Mouse (Mus musculus): Measurements from ENCODE around the gene Cggbp1.
"Not testable (repeated sequence)": the region's sequence is repeated elsewhere in the genome, so short reads cannot be mapped to it uniquely, and the experiment has no call there.

Cggbp1 gene

GRCm38 (mm10) chr16:64851563-64852362, at the start of gene Cggbp1, which contains the start of gene Zfp654:
Gene Cggbp1 (plus strand): TSS chr16:64851996.
Gene Zfp654 (minus strand): TSS chr16:64851652.
- DNase-seq (ENCODE audit: low spot score in 2 of 2) = peak; percentile 100

- no peak for DNase-seq (ENCODE audit: low spot score in 2 of 2)
These were observed 48.8 kb upstream of the Cggbp1 start for GRCm38 (mm10) chr16:64803041-64803440.

GRCm38 (mm10) chr16:64817094-64817765, 34.6 kb upstream of the Cggbp1 start:
- no peak for DNase-seq (ENCODE audit: low spot score in 2 of 2)

- no peak for DNase-seq (ENCODE audit: low spot score in 2 of 2)
These were observed 27.9 kb upstream of the Cggbp1 start for GRCm38 (mm10) chr16:64823890-64824289.

GRCm38 (mm10) chr16:64824474-64824873, 27.3 kb upstream of the Cggbp1 start:
- no peak for DNase-seq (ENCODE audit: low spot score in 2 of 2)

GRCm38 (mm10) chr16:64830291-64830690, 21.5 kb upstream of the Cggbp1 start:
- DNase-seq (ENCODE audit: low spot score in 2 of 2) = no peak

GRCm38 (mm10) chr16:64835996-64836545, 15.7 kb upstream of the Cggbp1 start:
- no peak for DNase-seq (ENCODE audit: low spot score in 2 of 2)

- DNase-seq (ENCODE audit: low spot score in 2 of 2) = no peak
These were observed 15.1 kb upstream of the Cggbp1 start for GRCm38 (mm10) chr16:64836709-64837108.

GRCm38 (mm10) chr16:64841481-64842373, 10.1 kb upstream of the Cggbp1 start:
- DNase-seq (ENCODE audit: low spot score in 2 of 2) = no peak

- no peak for DNase-seq (ENCODE audit: low spot score in 2 of 2)
These were observed 9.4 kb upstream of the Cggbp1 start for GRCm38 (mm10) chr16:64842374-64842729.

GRCm38 (mm10) chr16:64845947-64846346, 5.8 kb upstream of the Cggbp1 start:
- peak; percentile 17 to 22 for DNase-seq (ENCODE audit: low spot score in 2 of 2)

- peak; percentile 21 to 32 for DNase-seq (ENCODE audit: low spot score in 2 of 2)
These were observed 1.3 kb upstream of the Cggbp1 start for GRCm38 (mm10) chr16:64850287-64851084.

GRCm38 (mm10) chr16:64851085-64851562, 672 bp upstream of the Cggbp1 start:
- DNase-seq (ENCODE audit: low spot score in 2 of 2) = no peak

- DNase-seq (ENCODE audit: low spot score in 2 of 2) = peak; percentile 44 to 47
These were observed 660 bp downstream of the Cggbp1 start for GRCm38 (mm10) chr16:64852441-64852871.

- peak in 1 of 2 experiments; percentile 8 for DNase-seq (ENCODE audit: low spot score in 2 of 2)
These were observed 1.1 kb downstream of the Cggbp1 start for GRCm38 (mm10) chr16:64852891-64853290.

- no peak for DNase-seq (ENCODE audit: low spot score in 2 of 2)
These were observed 5.2 kb downstream of the Cggbp1 start for GRCm38 (mm10) chr16:64856946-64857345.

GRCm38 (mm10) chr16:64865841-64866240, 14.0 kb downstream of the Cggbp1 start:
- not testable (repeated sequence) for DNase-seq (ENCODE audit: low spot score in 2 of 2)

GRCm38 (mm10) chr16:64868613-64869012, 16.8 kb downstream of the Cggbp1 start:
- DNase-seq (ENCODE audit: low spot score in 2 of 2) = no peak

GRCm38 (mm10) chr16:64869621-64870020, 17.8 kb downstream of the Cggbp1 start:
- DNase-seq (ENCODE audit: low spot score in 2 of 2) = no peak

- no peak for DNase-seq (ENCODE audit: low spot score in 2 of 2)
These were observed 20.5 kb downstream of the Cggbp1 start for GRCm38 (mm10) chr16:64872296-64872695.

- DNase-seq (ENCODE audit: low spot score in 2 of 2) = no peak
These were observed 21.0 kb downstream of the Cggbp1 start for GRCm38 (mm10) chr16:64872841-64873240.
